Mouse (Mus musculus) myocyte (in vitro differentiated cells): ENCODE results near the gene Pld4.

Experiments
- E2F4 ChIP-seq: IDR thresholded peaks from one replicate; pipeline ENCODE4 v1.6.1; 2011; ENCODE audit warnings: mild to moderate bottlenecking, control low read depth, moderate library complexity; ENCODE audit not compliant: insufficient read depth
- MAX ChIP-seq: IDR thresholded peaks from one replicate; pipeline ENCODE4 v1.6.1; 2011; ENCODE audit warnings: low read depth, mild to moderate bottlenecking, control low read depth
- POLR2A ChIP-seq: IDR thresholded peaks from one replicate; pipeline ENCODE4 v1.6.1; 2011; ENCODE audit warnings: low read depth, mild to moderate bottlenecking, control low read depth, moderate library complexity; ENCODE audit not compliant: insufficient read length
- POLR2AphosphoS2 ChIP-seq: IDR thresholded peaks from one replicate; pipeline ENCODE4 v1.6.1; 2011; ENCODE audit warnings: low read depth, control low read depth; ENCODE audit not compliant: insufficient read length
- SRF ChIP-seq: IDR thresholded peaks from one replicate; pipeline ENCODE4 v1.6.1; 2011; ENCODE audit warnings: low read depth; ENCODE audit not compliant: control insufficient read depth, insufficient read length
- USF1 ChIP-seq: IDR thresholded peaks from one replicate; pipeline ENCODE4 v1.6.1; 2011; ENCODE audit warnings: low read depth, mild to moderate bottlenecking, control low read depth, moderate library complexity

- TF ChIP-seq POLR2AphosphoS2 (no peak), USF1 (no peak), POLR2A (peak; percentile 63), SRF (no peak), MAX (no peak), E2F4 (no peak)
These were observed 35.1 kb downstream of the Pld4 start for GRCm38 (mm10) chr12:112795466-112796104.
